Mouse (Mus musculus) megakaryocyte, embryonic 14.5 days (primary cell): Measurements from ENCODE around the gene Lyrm9. TPM values are rescaled to one million over a fixed set of nuclear protein-coding genes. Genes with fewer than 3 reads are reported as not detected.

Source experiments
- H3K27me3 ChIP-seq: replicated peaks from 2 replicates; pipeline ENCODE3; 2012; ENCODE audit warnings: inconsistent platforms
- H3K36me3 ChIP-seq: replicated peaks from 2 replicates; pipeline ENCODE3; 2012; ENCODE audit warnings: low read length, inconsistent platforms, mixed read lengths
- H3K4me1 ChIP-seq: 2 replicates; pipeline ENCODE4 v1.6.1; 2012; ENCODE audit warnings: inconsistent platforms
- H3K4me3 ChIP-seq: replicated peaks from 2 replicates; pipeline ENCODE3; 2012; ENCODE audit warnings: moderate library complexity, mild to moderate bottlenecking, inconsistent platforms
- H3K9me3 ChIP-seq: 2 replicates; pipeline ENCODE4 v1.6.1; 2012; ENCODE audit warnings: inconsistent platforms
- FLI1 ChIP-seq: IDR thresholded peaks from 2 replicates; pipeline ENCODE4 v1.6.1; 2012; ENCODE audit warnings: low read length, inconsistent platforms, mixed read lengths
- GATA1 ChIP-seq: IDR thresholded peaks from 3 replicates; pipeline ENCODE4 v1.6.1; 2012; ENCODE audit warnings: mixed read lengths, low read length, inconsistent platforms, borderline replicate concordance
- polyA plus RNA-seq: library from polyadenylated mRNA; stranded (reverse); fragments of >175 nt; gene quantifications from 2 replicates; pipeline ENCODE4 v1.2.3, GENCODE M21; 2012; ENCODE audit warnings: low replicate concordance; ENCODE audit not compliant: insufficient read depth

Lyrm9 gene
- polyA plus RNA-seq, 1 experiment, result 120 TPM

DNA sequence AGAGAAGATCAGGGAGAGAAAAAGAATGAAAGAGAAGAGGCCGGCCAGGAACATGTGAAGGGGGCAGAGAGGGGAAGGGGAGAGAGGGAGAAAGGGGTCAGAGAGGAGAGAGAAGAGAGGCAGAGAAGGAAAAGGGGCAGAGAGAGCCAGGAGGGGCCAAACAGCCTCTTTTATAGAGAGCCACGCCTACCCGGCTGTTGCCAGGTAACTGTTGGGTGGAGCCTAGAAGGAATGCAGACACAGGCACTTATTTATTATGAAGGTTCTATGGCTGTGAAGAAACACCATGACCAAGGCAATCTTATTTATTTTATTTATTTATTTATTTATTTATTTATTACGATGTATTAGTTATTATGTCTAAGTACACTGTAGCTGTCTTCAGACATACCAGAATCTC lies 44.5 kb downstream of the Lyrm9 start:
- Histone ChIP-seq H3K4me3 (no peak overlapping the region), H3K27me3 (peaks cover 10% of the 10 kb centered on the region), H3K36me3 (no peaks in the 10 kb centered on the region), H3K4me1 (peaks cover 49% of the 10 kb centered on the region), H3K9me3 (no peaks in the 10 kb centered on the region)
- TF ChIP-seq GATA1 (no peak), FLI1 (no peak)

DNA sequence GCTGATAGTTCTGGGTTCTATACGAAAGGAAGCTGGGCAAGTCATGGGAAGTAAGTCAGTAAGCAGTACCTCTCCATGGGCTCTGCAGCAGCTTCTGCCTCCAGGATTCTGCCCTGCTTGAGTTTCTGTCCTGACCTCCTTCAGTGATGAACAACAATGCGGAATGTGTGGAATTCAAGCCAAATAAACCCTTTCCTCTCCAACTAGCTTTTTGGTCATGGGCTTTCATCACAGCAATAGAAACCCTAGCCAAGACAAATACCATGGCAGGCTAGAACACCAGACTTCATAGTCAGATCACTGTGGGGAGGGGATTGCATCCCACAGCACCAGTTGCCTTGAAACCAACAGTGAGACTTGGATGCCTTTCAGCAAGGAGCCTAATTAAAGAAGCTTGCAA lies 46.4 kb downstream of the Lyrm9 start:
- Histone ChIP-seq H3K4me3 (no peak overlapping the region), H3K36me3 (no peaks in the 10 kb centered on the region), H3K27me3 (peaks cover 19% of the 10 kb centered on the region), H3K9me3 (0 out of 2 replicates have a peak, but pooled peaks cover 4% of the 10 kb centered on the region), H3K4me1 (peaks cover 47% of the 10 kb centered on the region)
- no peak for TF ChIP-seq GATA1
- no peak for TF ChIP-seq FLI1

DNA sequence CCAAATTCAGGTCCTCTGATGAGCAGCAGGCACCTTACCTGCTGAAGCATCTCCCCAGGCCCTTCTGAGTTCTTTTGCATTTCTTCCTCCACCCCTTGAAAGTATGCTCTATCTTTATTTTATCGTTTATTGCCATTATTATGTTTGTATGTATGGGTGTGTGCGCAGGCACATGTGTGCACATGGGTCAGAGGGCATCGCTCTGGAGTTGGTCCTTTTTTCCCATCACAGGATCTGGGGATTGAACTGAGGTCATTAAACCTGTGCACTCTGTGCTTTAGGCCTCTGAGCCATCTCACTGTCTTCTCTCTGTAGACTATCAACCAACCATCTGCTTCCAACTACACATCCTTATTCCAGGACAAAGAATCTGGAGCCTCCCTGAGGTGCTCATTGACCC lies 53.3 kb downstream of the Lyrm9 start:
- Histone ChIP-seq H3K9me3 (peaks cover 10% of the 10 kb centered on the region; the same call in 1 of the 2 replicates), H3K36me3 (no peaks in the 10 kb centered on the region), H3K27me3 (peaks cover 21% of the 10 kb centered on the region), H3K4me3 (no peak overlapping the region), H3K4me1 (peaks cover 13% of the 10 kb centered on the region)
- TF ChIP-seq GATA1 (no peak), FLI1 (no peak)

DNA sequence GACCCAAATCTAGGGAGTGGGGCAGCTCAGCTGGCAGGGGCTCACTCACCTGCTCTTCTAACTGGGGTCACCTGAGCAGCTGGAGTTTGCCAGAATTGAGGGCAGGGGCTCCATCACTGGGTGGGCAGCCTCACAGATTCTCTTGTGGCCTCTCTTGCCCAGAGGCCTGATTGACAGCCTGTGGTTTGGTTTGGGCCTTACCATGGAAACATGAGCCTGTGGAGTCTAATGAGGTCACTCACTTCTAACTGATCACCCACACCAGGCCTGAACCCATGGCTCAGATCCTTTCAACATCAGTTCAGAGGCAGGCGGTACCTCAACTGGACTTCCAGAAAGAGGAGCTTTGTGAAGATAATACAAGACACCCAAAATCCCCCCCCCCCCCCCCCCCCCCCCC lies 60.3 kb downstream of the Lyrm9 start:
- Histone ChIP-seq H3K36me3 (no peaks in the 10 kb centered on the region), H3K4me1 (peaks cover 20% of the 10 kb centered on the region), H3K9me3 (0 out of 2 replicates have a peak, but pooled peaks cover 1% of the 10 kb centered on the region), H3K4me3 (peak overlapping the region; percentile 73), H3K27me3 (peaks cover 9% of the 10 kb centered on the region)
- TF ChIP-seq FLI1, result no peak
- no peak for TF ChIP-seq GATA1

DNA sequence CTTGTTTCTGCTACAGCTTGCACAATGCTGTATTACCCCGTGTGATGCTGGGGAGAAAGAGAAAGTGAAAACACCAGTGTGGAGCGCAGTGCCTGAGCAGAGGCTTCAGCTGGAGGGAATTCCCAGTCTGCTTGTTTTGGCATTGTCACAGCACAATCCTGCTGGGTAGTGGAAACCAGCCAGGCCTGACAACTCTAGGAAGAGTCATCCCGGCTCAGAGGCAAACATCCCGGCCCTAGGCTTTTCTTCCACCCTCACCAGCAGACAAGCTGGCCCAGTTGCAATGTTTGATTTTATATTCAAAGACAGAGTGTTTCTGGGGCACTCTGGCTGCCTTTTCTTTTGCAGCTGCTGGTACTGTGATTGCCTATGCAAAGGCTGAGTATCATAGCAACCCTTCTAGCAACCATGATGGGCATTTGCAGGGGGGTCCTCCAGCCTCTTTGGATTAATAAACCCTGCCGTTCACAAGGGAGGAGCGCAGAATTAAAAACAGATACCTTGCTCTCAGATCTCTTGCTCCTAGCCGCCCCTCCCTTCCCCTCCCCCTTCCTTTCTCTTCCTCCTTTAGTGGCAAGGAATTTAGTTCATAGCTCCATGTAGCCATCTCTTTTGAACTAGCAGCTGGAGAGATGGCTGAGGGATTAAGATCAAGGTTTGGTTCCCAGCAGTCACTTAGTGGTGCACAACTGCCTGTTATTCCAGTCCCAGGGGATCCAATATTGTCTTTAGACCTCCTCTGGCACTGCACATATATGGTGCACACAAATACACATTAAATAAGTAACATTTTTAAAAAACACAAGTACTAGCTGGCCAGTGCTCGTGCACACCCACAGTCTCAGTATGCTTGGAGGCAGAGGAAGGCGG lies 61.0 kb downstream of the Lyrm9 start:
- H3K4me3 ChIP-seq, result peak overlapping the region; percentile 82
- TF ChIP-seq FLI1, result no peak
- H3K9me3 ChIP-seq, result no peaks in the 10 kb centered on the region
- H3K4me1 ChIP-seq, result peaks cover 20% of the 10 kb centered on the region
- no peaks in the 10 kb centered on the region for H3K36me3 ChIP-seq
- H3K27me3 ChIP-seq, result peaks cover 12% of the 10 kb centered on the region

DNA sequence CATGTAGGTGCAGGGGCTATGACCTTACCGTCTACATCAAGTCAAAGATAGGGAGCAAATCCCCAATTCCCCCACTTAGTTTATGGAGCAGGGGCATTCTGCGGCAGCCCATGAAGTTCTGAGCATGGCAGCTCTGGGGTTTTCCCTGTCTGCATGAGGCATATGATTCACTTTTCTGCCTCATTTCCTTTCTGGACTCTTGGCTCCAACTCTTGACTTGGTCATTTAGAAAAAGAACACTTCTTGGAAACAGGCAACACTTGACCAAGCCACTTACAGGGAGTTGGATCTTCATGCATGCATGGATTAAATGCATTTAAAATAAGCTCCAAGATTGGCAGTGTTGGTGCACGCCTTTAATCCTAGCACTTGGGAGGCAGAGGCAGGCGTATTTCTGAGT lies 62.8 kb downstream of the Lyrm9 start:
- no peaks in the 10 kb centered on the region for H3K36me3 ChIP-seq
- H3K9me3 ChIP-seq, result no peaks in the 10 kb centered on the region
- H3K27me3 ChIP-seq, result peaks cover 12% of the 10 kb centered on the region
- peaks cover 20% of the 10 kb centered on the region for H3K4me1 ChIP-seq
- no peak overlapping the region for H3K4me3 ChIP-seq
- TF ChIP-seq GATA1 (no peak), FLI1 (no peak)

Other genes starting within 250 kb of the Lyrm9 start
- 18.4 and 67.9 TPM in 2 replicates for gene Nlk, start 129.2 kb upstream of the Lyrm9 start, polyA plus RNA-seq
- gene Ccnq, start 74.9 kb upstream of the Lyrm9 start, polyA plus RNA-seq, result 17.5 and 51.3 TPM in 2 replicates
- gene Nos2, start 94.2 kb downstream of the Lyrm9 start, polyA plus RNA-seq, result 0.06 TPM in 1 of 2 replicates, not detected in the other
- 29.7 and 38.1 TPM in 2 replicates for gene Lgals9, start 158.4 kb downstream of the Lyrm9 start, polyA plus RNA-seq